Mouse (Mus musculus) ES-Bruce4 (cell line): ENCODE results near the gene Ndrg3.
"Not testable (repeated sequence)": the region's sequence is repeated elsewhere in the genome, so short reads cannot be mapped to it uniquely, and the experiment has no call there.

ENCODE experiments used
- CTCF ChIP-seq: IDR thresholded peaks from one replicate; pipeline ENCODE4 v1.8.1; 2011; ENCODE audit warnings: low read depth, low read length
- POLR2A ChIP-seq: IDR thresholded peaks from one replicate; pipeline ENCODE4 v1.8.1; 2011; ENCODE audit warnings: low read length; ENCODE audit not compliant: insufficient read depth

GRCm38 (mm10) chr2:156902411-156902810 lies 89.4 kb downstream of the Ndrg3 start:
- not testable (repeated sequence) for TF ChIP-seq CTCF, POLR2A
